Mouse (Mus musculus) spleen, adult 2 months (tissue): ENCODE measurements around the gene Myo1h. TPM values are rescaled to one million over a fixed set of nuclear protein-coding genes. Genes with fewer than 3 reads are reported as not detected.

ENCODE experiments used
- DNase-seq, 2 experiments: peaks; one replicate each; pipeline versions ENCODE4 v3.0.0 to v3.0.0-alpha.2; 2012 to 2021; ENCODE audit warnings: low spot score in 2 of 2, low read depth in 1 of 2
- H3K27ac ChIP-seq: fragments of 200-500 bp; 2 replicates; pipeline ENCODE4 v1.5.1; 2012; ENCODE audit warnings: low read length, inconsistent platforms; ENCODE audit not compliant: insufficient read depth
- H3K27me3 ChIP-seq: fragments of 200-500 bp; 2 replicates; pipeline ENCODE4 v1.6.1; 2012; ENCODE audit warnings: mild to moderate bottlenecking, moderate library complexity, low read length, inconsistent platforms; ENCODE audit not compliant: control insufficient read depth, insufficient read depth
- H3K36me3 ChIP-seq: fragments of 200-500 bp; 2 replicates; pipeline ENCODE4 v1.6.1; 2012; ENCODE audit warnings: mild to moderate bottlenecking, low read length, inconsistent platforms; ENCODE audit not compliant: control insufficient read depth, insufficient read depth
- H3K4me1 ChIP-seq: fragments of 200-500 bp; 2 replicates; pipeline ENCODE4 v1.6.1; 2011; ENCODE audit warnings: inconsistent platforms; ENCODE audit not compliant: control insufficient read depth, insufficient read depth, insufficient read length
- H3K4me3 ChIP-seq: fragments of 200-500 bp; 2 replicates; pipeline ENCODE4 v1.5.1; 2011; ENCODE audit warnings: mild to moderate bottlenecking, inconsistent platforms; ENCODE audit not compliant: insufficient read depth, insufficient read length; ENCODE audit errors: extremely low read depth
- CTCF ChIP-seq: fragments of 200-500 bp; IDR thresholded peaks from 2 replicates; pipeline ENCODE4 v1.5.1; 2011; ENCODE audit warnings: mild to moderate bottlenecking, inconsistent platforms; ENCODE audit not compliant: insufficient read depth, insufficient read length, insufficient replicate concordance; ENCODE audit errors: extremely low read depth
- POLR2A ChIP-seq: fragments of 200-500 bp; IDR thresholded peaks from 2 replicates; pipeline ENCODE4 v1.6.1; 2011; ENCODE audit warnings: low read depth, low read length, inconsistent platforms
- WGBS: fragments of 180-500 bp; shearing (Covaris S2); methylation state at CpG from one replicate; pipeline ENCODE4 v1.1.7; 2018; 5-methylcytosine and 5-hydroxymethylcytosine counted together
- polyA plus RNA-seq: library from polyadenylated mRNA; depleted of rRNA; stranded (reverse); fragments of >200 nt; gene quantifications from 2 replicates; pipeline ENCODE4 v1.2.3, GENCODE M21; 2012

Myo1h gene
- polyA plus RNA-seq, 1 experiment = 1.7 TPM

DNA sequence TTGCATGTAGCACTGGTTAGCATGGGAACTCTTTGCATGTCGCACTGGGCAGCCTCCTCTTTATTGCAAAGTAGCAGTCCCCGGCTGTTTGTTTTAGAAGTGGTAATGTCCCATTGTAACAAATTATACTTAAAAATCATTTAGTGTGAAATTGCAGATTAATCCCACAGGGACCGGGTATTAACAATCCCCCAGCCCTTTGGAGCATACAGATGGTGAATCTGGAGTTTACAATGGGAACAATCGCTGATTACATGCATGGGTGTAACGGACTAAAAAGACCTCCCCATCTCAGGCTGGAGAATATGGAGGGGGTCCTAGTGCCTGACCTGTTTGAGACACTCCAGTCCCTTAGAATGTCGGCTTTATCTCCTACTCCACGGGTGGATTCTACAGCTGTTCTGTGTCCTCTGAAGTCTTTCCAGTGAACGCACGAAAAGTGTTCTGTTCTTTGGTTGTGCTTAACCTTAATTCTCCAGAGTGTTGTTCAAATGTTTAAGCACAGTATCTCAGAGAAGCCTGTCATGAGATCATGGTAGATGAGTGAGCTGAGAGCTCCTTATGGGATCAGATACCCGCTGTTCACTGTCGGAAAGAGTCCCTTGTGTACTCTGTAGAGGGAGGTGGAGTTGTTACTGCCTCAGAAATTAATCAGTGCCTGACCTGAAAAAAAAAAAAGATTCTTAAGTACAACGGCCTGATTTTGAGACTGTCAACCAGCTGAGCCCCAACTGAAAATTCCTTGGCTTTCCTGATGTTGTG, 9.4 kb upstream of the Myo1h start:
- no peak for DNase-seq
- TF ChIP-seq CTCF = no peak
- TF ChIP-seq POLR2A = no peak
- Histone ChIP-seq H3K4me1 (no peaks in the 10 kb centered on the region), H3K27ac (no peak overlapping the region), H3K4me3 (no peak overlapping the region), H3K36me3 (no peaks in the 10 kb centered on the region), H3K27me3 (0 out of 2 replicates have a peak, but pooled peaks cover 6% of the 10 kb centered on the region)
- 76% methylated on average over 12 of the region's 12 CpGs for WGBS

DNA sequence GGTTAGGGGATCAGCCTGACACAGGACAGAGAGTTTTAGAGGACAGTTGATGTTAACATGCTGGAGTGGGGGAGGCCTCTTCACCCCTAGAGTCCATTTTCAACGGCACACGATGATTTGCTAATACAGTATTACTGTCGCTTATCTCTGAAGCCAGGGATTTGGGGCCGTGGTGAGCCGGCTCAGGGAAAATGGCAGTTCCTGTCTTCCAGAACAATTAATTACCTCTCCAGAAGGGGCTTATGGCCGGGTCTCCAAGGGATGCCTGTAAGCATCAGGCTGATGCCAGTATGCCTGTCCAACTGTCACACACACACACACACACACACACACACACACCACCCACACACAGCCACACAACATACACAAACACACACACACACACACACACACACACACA, 6.6 kb upstream of the Myo1h start:
- H3K4me3 ChIP-seq = no peak overlapping the region
- TF ChIP-seq POLR2A = no peak
- TF ChIP-seq CTCF = no peak
- no peaks in the 10 kb centered on the region for H3K4me1 ChIP-seq
- DNase-seq = no peak
- WGBS = 52% methylated on average over 6 of the region's 6 CpGs
- H3K27ac ChIP-seq = no peak overlapping the region
- 0 out of 2 replicates have a peak, but pooled peaks cover 2% of the 10 kb centered on the region for H3K27me3 ChIP-seq
- H3K36me3 ChIP-seq = no peaks in the 10 kb centered on the region

DNA sequence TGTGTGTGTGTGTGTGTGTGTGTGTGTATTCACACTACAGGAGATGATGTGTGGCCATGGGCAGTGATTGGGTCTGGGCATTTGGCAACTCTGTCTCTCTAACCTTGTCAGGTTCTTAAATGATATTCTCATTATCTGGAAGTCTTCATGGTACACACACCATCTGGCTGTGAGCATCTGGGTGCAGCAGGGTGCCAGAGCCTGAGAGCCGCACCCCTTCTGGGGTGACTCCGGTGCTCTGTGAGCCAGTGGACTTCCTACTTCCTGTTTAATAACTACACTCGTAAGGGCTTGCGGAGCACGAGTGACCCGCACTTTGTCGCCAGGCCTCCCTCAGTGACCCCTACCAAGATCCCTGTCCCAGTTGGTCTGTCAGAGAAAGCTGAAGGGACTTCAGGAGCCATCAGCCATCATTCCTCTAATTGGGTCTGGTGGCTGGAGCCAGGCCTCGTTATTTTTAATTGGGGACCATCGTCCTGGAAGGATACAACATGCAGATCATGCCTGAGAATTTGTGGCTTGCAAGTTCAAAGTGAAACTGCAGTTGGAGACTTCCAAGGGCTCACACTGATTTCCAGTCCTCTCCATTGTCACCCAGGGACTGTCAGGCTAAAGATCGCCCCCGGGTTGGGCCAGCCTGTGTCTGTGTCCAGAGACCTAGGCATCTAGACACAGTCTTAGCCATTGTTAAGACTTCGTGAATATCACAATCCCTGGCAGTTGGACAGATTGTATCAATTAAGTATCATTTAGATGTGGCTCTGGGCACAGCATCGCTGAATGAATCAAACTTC, 4.2 kb upstream of the Myo1h start:
- H3K27ac ChIP-seq = no peak overlapping the region
- no peak overlapping the region for H3K4me3 ChIP-seq
- H3K4me1 ChIP-seq = no peaks in the 10 kb centered on the region
- no peaks in the 10 kb centered on the region for H3K36me3 ChIP-seq
- no peak for DNase-seq
- TF ChIP-seq CTCF (no peak), POLR2A (no peak)
- H3K27me3 ChIP-seq = no peaks in the 10 kb centered on the region
- WGBS = 73% methylated on average over 13 of the region's 13 CpGs

DNA sequence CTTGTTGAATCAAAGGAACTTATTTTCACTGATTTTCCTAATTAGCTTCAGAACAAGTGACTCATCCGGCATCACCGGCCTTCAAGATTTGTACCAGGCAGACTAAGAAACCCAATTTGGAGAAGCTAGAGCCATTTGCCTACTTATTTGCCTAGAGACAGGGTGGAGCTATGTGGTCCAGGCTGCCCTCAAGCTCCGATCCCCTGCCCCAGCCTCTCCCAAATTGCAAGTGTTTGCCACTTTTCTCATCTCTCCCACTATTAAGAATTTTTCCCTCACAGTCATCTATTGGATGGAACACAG, 3.6 kb upstream of the Myo1h start:
- Histone ChIP-seq H3K27me3 (no peaks in the 10 kb centered on the region), H3K4me3 (no peak overlapping the region), H3K36me3 (no peaks in the 10 kb centered on the region), H3K4me1 (no peaks in the 10 kb centered on the region), H3K27ac (no peak overlapping the region)
- no peak for DNase-seq
- WGBS = 89% methylated on average over 3 of the region's 3 CpGs
- no peak for TF ChIP-seq POLR2A
- no peak for TF ChIP-seq CTCF

DNA sequence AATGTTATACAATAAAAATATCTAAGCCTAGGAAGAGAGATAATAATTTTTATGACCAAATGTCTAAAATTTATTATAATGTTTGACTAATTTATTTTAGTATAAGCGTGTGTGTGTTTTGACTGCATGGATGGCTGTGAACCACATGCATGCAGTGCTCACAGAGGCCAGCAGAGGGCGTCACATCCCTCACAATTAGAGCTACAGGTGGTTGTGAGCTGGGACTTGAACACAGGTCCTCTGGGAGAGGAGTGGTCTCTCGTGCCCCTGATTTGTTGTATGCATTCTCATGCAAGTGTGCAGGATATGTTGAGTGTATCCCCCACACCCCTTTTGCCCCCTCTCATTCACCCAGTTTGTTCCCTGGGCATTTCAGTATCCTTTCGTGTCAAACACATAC, 2.9 kb upstream of the Myo1h start:
- Histone ChIP-seq H3K27ac (no peak overlapping the region), H3K36me3 (no peaks in the 10 kb centered on the region), H3K27me3 (no peaks in the 10 kb centered on the region), H3K4me3 (no peak overlapping the region), H3K4me1 (no peaks in the 10 kb centered on the region)
- WGBS = 65% methylated on average over 4 of the region's 4 CpGs
- TF ChIP-seq POLR2A = no peak
- TF ChIP-seq CTCF = no peak
- no peak for DNase-seq

DNA sequence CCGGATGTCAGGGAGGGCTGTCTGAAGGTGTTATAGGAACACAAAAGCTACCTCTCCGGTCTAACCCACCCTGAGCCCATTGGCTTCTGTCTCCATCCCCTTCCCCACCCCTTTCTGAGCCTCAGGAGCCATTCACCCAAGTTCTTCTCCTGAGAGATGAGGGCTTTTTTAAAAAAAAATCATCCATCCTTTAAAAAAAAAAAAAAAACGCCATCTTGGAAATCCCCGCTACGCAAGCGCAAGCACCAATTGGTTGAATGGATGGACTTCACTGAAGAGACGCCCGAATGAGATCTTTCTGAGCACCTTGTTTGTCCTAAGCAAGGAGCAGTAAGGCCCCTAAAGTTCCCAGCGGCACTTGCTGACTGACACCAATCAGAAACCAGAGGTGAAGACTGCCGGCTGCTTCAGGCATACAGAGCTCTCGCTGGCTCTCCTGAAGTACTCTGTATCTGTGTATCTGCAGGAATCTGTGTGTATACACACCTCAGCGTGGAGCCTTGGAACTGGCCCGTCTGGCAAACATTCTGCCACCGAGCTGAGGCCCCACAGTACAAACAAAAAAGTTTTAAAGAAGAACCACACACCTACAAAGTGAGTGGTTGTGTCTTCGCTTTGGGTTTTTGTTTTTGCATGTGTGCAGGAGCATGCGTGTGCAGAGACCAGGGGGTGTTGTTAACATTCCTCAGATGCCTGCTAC, 1.9 kb upstream of the Myo1h start:
- no peak overlapping the region for H3K4me3 ChIP-seq
- no peaks in the 10 kb centered on the region for H3K36me3 ChIP-seq
- H3K27ac ChIP-seq = no peak overlapping the region
- WGBS = 83% methylated on average over 16 of the region's 16 CpGs
- DNase-seq = no peak
- no peak for TF ChIP-seq CTCF
- TF ChIP-seq POLR2A = no peak
- H3K27me3 ChIP-seq = no peaks in the 10 kb centered on the region
- H3K4me1 ChIP-seq = no peaks in the 10 kb centered on the region
